Mouse (Mus musculus) cerebellum, postnatal 25 days (tissue): ENCODE results near the gene Hc.

Source experiments
- DNase-seq, 2 experiments: peaks; one replicate each; pipeline ENCODE4 v3.0.0; 2021; ENCODE audit warnings: mixed read lengths in 2 of 2

Hc gene

DNA sequence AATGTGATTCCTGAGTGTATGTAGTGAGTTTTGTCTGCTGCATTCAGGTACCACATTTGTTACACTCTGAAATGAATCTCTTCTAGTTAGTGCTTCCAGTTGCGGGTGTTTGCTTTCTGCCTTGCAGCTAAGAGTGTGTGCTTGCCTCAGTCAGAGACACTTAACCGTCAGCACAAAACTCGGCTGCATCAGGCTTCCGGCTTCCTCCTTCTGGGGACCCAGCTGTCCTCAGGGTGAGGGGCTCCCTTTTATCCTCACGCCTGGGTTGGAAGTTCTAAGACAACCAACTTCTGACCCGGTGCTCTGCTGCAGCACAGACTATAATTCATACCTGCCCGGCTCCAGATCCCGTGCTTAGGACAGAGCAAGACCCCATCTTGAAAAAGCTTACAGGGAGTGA is 88.2 kb downstream of the Hc start:
- no peak for DNase-seq

- no peak for DNase-seq
Measured at GRCm38 (mm10) chr2:34971080-34971888, 90.0 kb downstream of the Hc start.

- DNase-seq, result peak; percentile 80 to 91
Measured at GRCm38 (mm10) chr2:34970092-34970750, 91.0 kb downstream of the Hc start.

DNA sequence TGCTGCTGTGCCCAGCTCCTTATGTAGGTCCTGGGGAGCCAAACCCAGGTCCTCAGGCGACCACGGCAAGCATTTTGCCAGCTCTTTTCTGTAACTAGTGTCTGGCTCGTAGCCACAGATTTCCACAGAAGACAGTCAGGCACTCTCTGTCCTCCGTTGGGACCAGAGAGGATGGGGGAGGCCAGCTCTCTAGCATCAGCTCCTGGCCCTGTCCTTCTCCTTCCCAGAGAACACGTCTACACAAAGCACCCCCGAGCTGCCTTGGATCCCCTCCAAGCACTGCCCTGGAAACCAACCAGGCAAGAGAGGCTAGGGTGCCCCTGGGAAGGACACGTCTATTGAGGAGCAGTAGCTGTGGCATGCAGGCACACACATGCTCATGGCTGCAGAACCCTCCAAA is 92.1 kb downstream of the Hc start:
- peak; percentile 8 to 17 for DNase-seq

DNA sequence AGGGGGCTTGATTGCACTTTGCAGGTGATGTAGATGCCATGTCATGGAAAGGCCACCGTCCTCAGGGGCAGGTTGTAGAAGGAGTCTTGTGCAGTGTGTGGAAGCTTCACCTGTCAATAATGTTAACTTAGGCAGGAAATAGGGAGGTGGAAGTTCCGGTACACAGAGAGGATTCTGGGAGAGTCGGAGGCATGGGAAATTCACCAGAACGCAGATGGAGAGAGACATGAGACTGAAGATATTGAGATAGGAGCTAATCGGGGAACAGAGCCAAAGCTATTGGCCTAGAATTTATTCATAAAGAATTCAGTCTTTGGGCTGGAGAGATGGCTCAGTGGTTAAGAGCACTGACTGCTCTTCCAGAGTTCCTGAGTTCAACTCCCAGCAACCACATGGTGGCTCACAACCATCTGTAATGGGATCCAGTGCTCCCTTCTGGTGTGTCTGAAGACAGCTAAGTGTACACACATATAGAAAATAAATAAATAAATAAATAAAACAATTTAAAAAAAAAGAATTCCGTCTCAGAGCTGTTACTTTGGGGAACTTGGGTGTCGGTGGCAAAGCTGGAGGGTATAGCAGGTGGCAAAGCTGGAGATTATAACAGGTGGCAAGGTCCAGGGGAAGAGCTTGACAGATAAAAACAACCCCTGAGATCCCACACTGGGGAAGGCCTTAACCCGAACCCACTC is 94.8 kb downstream of the Hc start:
- DNase-seq, result no peak

- DNase-seq, result no peak
Measured at GRCm38 (mm10) chr2:34965806-34966205, 95.4 kb downstream of the Hc start.

DNA sequence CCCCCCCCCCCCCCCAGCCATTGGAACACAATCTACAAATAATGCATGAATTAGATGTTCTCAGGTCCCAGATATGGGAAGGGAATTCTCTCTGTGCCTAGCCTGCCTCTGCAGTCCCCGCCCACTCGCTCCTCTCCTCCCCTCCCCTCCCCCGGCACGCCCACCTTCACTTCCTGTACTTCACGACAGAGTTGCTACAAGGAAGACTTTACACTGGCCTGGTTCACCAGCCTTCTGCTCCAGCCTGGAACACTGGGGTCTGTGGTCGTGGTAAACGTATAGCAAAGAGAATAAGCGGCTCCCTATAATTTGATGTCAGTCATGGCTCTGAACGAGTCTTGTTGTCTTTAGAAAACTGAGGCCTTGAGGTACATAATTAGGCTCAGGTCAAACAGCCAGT is 95.9 kb downstream of the Hc start:
- DNase-seq, result no peak

DNA sequence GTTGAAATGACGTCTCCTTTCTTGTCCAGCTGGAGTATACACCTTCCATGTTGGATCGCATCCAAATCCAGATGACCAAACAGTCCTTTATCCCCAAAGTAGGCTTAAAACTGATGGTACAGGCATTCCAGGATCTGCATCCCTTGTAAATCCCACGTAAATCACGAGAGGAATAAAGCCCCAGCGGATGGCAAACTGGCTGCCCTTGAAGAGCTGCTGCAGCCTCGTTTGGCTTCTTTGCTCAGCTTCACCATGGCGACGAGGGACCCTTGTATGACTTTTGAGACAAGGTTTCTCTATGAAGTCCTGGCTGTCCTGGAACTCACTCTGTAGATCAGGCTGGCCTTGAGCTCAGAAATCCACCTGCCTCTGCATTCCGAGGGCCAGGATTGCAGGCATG is 96.6 kb downstream of the Hc start:
- no peak for DNase-seq

DNA sequence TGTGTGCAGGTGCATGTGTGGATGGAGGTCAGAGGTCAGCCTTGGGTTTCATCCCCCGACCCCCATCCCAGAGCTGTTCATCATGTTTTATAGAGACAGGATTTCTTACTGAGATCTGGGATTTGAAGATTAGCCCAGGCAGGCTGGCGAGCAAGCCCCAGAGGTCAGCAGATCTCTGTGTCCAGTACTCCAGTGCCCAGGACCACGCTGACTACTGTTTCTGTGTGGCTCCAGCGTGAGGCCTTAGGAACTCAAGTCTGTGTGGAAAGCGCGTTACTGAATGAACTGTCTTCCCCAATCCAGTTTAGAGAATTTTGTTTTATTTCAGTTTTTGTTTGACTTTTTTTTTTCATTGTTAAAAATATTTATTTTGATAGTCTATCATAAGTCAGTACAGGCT is 97.0 kb downstream of the Hc start:
- DNase-seq, result no peak

DNA sequence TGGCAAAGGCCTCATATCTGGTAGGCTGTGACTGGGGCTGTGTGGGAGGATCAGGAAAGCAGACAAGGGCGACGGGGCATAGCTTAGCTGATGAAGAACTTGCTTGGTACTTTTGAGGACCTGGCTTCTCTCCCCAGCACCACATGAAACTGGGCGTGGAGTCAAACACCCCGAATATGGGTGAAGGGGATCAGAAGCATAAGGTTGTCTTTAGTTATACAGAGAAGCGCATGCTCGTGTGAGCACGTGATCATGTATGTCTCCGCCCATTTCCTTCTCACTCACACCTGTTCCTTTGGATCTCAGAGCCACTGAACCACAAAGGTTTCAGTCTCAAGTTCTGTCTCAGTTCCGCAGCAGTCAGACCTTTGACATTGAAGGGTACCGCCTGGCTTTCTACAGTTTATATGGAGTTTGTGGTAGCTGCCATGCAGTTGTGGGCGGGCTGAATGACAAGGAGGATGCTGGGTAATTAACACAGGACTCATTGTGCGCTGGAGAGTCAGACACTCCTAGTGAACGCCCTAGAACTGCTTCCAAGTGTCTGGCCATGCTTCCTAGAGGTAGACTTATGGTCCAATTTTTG is 97.8 kb downstream of the Hc start:
- DNase-seq, result no peak

- DNase-seq, result no peak
Measured at GRCm38 (mm10) chr2:34962893-34963292, 98.3 kb downstream of the Hc start.

DNA sequence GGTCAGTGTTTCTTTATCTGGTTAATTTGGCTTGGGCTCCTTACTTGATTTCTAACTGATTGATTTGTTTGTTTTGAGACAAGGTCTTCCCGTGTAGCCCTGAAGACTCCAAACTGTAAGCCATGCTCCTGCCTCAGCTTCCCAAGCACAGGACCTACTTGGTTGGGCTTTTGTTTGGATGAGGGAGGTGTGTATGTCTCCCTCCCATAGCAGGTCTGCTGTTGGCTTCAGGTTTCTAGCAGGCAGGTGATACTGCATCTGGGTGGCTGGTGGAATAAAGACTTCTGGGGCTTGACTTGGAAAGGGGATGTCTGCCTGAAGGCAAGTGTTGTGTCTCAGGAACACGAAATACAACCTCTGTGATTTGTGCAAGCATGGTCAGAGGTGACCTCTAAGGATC is 99.0 kb downstream of the Hc start:
- no peak for DNase-seq

GRCm38 (mm10) chr2:34961481-34962036 is 99.7 kb downstream of the Hc start, which contains the start of gene Traf1:
TSS of gene Traf1 (minus strand) at chr2:34961772.
- peak; percentile 14 to 17 for DNase-seq

- no peak for DNase-seq
Measured at GRCm38 (mm10) chr2:34960966-34961365, 100.3 kb downstream of the Hc start.

- no peak for DNase-seq
Measured at GRCm38 (mm10) chr2:34960466-34960865, 100.8 kb downstream of the Hc start.

DNA sequence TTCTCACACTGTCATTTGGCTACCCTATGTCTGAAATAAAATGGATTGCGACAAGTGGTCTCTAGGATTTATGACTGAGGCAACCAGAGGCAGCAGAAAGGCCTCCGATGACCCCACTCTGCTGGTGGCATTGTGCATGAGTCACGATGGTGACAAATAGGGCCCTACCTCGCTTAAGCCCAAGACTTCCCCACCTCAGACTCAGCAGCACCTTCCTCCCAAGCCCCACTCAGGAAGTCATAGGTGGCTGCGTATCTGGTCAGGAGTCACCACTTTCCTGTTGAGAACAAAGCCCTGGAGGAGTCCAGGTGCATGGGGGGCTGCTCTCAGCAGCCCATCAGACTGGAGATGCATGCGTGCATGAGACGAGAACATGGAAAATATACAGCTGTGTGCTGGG is 102.7 kb downstream of the Hc start:
- DNase-seq, result no peak

GRCm38 (mm10) chr2:34958036-34958435 is 103.2 kb downstream of the Hc start:
- DNase-seq, result no peak

DNA sequence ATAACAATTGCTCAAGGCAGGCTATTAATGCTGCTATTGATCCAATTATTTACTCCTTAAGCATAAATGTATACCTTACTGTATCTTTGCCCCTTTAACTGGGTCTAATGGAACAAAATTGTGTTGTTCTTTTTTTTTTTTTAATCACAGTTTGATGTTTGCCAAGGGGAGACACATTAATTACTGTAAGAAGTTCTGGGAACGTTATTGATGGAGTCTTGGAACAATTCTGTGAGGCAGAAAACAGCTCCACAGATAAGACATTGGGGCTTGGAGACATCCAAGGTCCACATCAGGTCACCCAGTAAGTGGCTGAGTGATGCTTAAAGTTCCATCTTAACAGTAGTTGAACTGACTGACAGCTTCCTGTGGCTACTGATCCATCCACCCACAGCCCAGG is 103.8 kb downstream of the Hc start:
- DNase-seq, result no peak

GRCm38 (mm10) chr2:34956941-34957340 is 104.3 kb downstream of the Hc start:
- DNase-seq, result no peak

DNA sequence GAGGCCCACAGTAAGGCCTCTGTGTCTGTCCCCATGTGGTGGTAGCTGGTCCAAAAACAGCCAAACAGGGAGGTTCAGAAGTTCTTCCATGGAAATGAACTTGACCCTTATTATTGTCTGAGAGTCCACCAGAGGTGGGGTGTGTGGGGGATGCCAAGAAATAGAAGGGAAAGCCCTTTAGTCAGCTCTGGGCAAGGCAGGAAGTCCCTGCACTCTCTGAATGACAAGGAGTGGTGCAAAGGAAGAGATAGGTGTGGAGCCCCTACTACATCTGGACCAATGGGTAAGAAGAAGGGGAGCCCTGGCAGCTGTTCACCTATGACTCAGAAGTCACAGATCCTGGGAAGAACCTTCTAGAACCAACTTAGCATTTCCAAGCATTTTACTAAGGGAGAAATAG is 106.9 kb downstream of the Hc start:
- no peak for DNase-seq

GRCm38 (mm10) chr2:34953547-34954116 is 107.6 kb downstream of the Hc start:
- no peak for DNase-seq

- no peak for DNase-seq
Measured at GRCm38 (mm10) chr2:34953018-34953417, 108.2 kb downstream of the Hc start.

GRCm38 (mm10) chr2:34951469-34951868 is 109.8 kb downstream of the Hc start:
- no peak for DNase-seq
